Mouse (Mus musculus): ENCODE measurements around the gene Lrrc25. TPM values are rescaled to one million over a fixed set of nuclear protein-coding genes. Genes with fewer than 3 reads are reported as not detected.

Lrrc25 gene
- polyA plus RNA-seq (2012; rRNA removed): 8.3 and 9.3 TPM in 2 replicates

DNA sequence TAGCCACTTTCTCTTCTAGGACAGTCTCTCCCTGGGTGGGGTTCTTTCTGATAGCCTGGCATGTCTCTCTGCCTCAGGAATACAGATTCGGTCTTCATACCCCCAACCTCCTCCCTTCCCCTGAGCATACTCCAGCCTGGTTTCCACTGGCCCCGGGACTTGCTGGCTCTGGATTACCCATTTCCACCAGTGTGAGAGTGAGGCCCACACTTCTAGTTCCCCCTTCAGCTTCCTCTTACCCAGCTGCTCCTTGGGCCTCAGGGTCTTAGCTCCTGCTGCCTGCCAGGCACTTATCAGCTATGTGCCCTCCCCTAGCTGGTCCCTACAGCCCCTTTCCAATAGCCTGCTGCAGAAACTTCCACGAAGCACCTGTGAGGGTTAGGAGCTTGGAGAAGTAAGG lies at the start of gene Lrrc25:
Gene Lrrc25, plus strand, starts transcription at position 262 of the 400 bp plus-strand sequence.

DNA sequence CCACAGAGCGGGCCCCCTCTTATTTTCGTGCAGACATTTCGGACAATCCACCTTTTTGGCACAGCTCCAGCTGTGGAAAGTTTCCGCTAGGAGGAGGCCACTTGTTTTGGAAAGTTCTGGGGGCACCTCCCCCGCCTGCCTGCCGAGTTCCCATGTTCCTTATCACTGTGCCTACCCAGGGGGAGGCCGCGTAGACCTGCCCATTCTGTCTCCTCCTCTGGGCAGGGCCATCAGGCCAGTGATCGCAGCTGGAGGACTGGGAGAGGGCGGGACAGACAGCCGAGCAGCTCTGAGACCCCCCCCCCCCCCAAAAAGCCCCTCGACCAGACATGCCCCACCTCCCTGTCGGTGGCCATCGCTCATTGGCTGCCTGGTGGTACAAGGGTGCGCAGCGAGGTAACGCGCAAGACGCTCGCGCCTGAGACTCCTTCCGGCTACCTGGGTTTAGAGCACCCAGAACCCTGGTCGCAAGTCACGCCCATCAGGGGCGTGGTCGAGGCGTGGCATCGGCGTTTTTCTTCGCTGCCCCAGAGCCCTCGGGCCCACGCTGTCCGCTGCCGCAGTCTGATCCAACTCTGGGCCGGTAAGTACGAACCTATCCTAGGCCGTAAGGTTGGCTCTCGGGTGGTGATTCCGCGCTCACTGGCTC lies 21.9 kb upstream of the Lrrc25 start, which contains the start of gene Isyna1:
Gene Isyna1, plus strand, starts transcription at position 413 of the 649 bp plus-strand sequence.

DNA sequence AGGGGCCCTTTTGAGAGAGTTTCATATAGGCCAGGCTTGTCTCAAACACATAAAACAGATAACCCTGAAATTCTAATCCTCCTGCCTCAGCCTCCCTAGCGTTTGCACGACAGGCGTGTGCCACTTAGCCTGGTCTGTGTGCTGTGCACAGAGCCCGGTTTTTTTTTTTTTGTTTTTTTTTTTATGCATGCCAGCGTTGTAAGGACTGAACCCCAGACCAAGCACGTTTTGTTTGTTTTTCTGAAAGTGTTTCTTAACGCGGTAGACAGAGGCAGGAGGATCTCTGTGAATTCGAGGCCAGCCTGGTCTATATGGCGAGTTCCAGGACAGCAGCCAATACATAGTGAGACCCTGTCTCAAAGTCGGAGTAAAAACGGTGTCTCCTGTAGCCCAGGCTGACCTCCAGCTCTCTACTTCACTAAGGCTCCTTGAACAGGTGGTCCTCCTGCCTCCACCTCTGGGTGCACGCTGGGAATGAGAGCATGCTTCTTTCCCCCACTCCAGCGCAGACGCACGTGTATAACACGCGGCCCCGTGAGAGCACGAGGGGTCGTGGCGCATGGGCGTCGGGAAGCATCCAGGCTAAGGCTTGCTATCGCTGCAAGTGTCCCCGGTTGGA lies 7.1 kb upstream of the Lrrc25 start, which contains the start of gene Ssbp4:
Gene Ssbp4, minus strand, starts transcription at position 124 of the 619 bp plus-strand sequence.

DNA sequence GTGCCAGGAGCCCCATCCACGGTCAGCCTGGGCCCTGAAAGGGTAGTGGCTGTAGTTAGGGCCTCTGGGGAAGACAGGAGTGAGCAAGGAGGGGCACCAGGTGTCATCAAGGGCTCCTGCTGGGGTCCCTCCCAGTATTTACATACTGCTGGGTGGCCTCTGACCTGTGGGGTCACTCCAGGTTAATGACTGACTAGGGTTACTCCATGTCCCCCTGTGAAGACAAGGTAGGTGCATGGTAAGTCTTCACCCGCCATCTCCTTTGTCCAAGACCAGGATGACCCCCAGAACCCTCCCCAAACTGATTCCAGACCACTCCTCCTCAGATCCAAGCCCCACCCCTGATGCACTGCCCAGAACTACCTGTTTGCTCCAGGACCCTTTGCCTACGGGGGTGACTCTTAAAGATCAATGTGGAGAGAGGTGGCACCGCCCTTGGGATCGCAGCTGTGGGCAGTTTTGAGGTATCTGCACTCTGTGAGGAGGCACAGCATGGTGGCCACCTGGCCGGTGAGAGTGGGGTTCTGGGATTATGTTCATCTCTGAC lies 16.5 kb downstream of the Lrrc25 start, which contains the start of gene Gdf15:
Gene Gdf15, minus strand, starts transcription at position 111 of the 547 bp plus-strand sequence.

DNA sequence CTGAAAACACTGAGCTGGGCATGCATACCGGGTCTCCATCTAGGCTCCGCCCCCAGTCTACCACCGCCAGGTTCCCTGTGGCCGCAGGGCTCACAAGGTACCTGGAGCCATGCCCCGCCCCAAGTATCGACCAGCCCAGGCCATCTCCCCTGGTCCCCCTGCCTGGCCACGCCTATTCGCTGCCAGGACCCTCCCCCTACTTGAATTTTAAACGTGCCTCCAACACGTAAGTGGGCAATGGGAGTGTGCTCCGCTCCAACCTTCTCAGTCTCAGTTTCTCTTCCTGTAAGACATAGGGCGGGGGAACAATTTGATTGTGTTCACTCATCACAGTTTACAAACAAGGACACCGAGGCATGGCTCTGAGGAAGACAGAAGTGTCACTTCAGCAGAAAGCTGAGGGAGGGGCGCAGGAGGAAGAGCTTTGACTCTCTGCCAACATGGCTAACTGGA lies 44.3 kb downstream of the Lrrc25 start, which contains the start of gene Pgpep1:
Gene Pgpep1, minus strand, starts transcription at position 116 of the 453 bp plus-strand sequence.

Other genes with a start within 250 kb of the Lrrc25 start
- 2.0 and 2.9 TPM in 2 replicates for gene Comp, start 242.6 kb upstream of the Lrrc25 start, polyA plus RNA-seq (2012; rRNA removed)
- gene Crtc1, start 176.6 kb upstream of the Lrrc25 start, polyA plus RNA-seq (2012; rRNA removed): 2.5 and 3.1 TPM in 2 replicates
- gene Klhl26, start 139.2 kb upstream of the Lrrc25 start, polyA plus RNA-seq (2012; rRNA removed): 7.9 and 9.8 TPM in 2 replicates
- gene Tmem59l, start 128.8 kb upstream of the Lrrc25 start, polyA plus RNA-seq (2012; rRNA removed): 0.02 and 0.08 TPM in 2 replicates
- gene Crlf1, start 123.0 kb upstream of the Lrrc25 start, polyA plus RNA-seq (2012; rRNA removed): 0.22 and 0.23 TPM in 2 replicates
- 43.3 and 47.6 TPM in 2 replicates for gene Rex1bd, start 109.4 kb upstream of the Lrrc25 start, polyA plus RNA-seq (2012; rRNA removed)
- 848 and 888 TPM in 2 replicates for gene Uba52, start 105.4 kb upstream of the Lrrc25 start, polyA plus RNA-seq (2012; rRNA removed)
- 154 and 168 TPM in 2 replicates for gene Fkbp8, start 88.4 kb upstream of the Lrrc25 start, polyA plus RNA-seq (2012; rRNA removed)
- 35.7 and 38.3 TPM in 2 replicates for gene Kxd1, start 88.2 kb upstream of the Lrrc25 start, polyA plus RNA-seq (2012; rRNA removed)
- gene Ell, start 76.7 kb upstream of the Lrrc25 start, polyA plus RNA-seq (2012; rRNA removed): 13.9 and 18.2 TPM in 2 replicates
- 26.1 and 31.4 TPM in 2 replicates for gene Isyna1, start 21.8 kb upstream of the Lrrc25 start, polyA plus RNA-seq (2012; rRNA removed)
- gene Ssbp4, start 7.3 kb upstream of the Lrrc25 start, polyA plus RNA-seq (2012; rRNA removed): 24.5 and 28.9 TPM in 2 replicates
- 3.7 and 6.3 TPM in 2 replicates for gene Gdf15, start 16.3 kb downstream of the Lrrc25 start, polyA plus RNA-seq (2012; rRNA removed)
- 19.5 and 19.7 TPM in 2 replicates for gene Pgpep1, start 44.2 kb downstream of the Lrrc25 start, polyA plus RNA-seq (2012; rRNA removed)
- gene Lsm4, start 57.1 kb downstream of the Lrrc25 start, polyA plus RNA-seq (2012; rRNA removed): 71.8 and 85.1 TPM in 2 replicates
- gene Jund, start 82.8 kb downstream of the Lrrc25 start, polyA plus RNA-seq (2012; rRNA removed): 48.4 and 51.5 TPM in 2 replicates
- gene Iqcn, start 87.3 kb downstream of the Lrrc25 start, polyA plus RNA-seq (2012; rRNA removed): not detected in 2 replicates
- gene Gm3336, start 102.4 kb downstream of the Lrrc25 start, polyA plus RNA-seq (2012; rRNA removed): 0.02 and 0.05 TPM in 2 replicates
- gene Pde4c, start 107.6 kb downstream of the Lrrc25 start, polyA plus RNA-seq (2012; rRNA removed): 6.5 and 7.5 TPM in 2 replicates
- gene Rab3a, start 138.5 kb downstream of the Lrrc25 start, polyA plus RNA-seq (2012; rRNA removed): 3.5 and 4.2 TPM in 2 replicates
- gene Mpv17l2, start 144.8 kb downstream of the Lrrc25 start, polyA plus RNA-seq (2012; rRNA removed): 21.9 and 22.3 TPM in 2 replicates
- 10.5 and 12.6 TPM in 2 replicates for gene Pik3r2, start 160.6 kb downstream of the Lrrc25 start, polyA plus RNA-seq (2012; rRNA removed)
- 23.3 and 28.2 TPM in 2 replicates for gene Mast3, start 188.9 kb downstream of the Lrrc25 start, polyA plus RNA-seq (2012; rRNA removed)
- gene Il12rb1, start 192.3 kb downstream of the Lrrc25 start, polyA plus RNA-seq (2012; rRNA removed): 0.15 and 0.20 TPM in 2 replicates
- 22.0 and 23.3 TPM in 2 replicates for gene Arrdc2, start 223.6 kb downstream of the Lrrc25 start, polyA plus RNA-seq (2012; rRNA removed)
- gene Kcnn1, start 247.1 kb downstream of the Lrrc25 start, polyA plus RNA-seq (2012; rRNA removed): 0.53 and 0.66 TPM in 2 replicates

Data from liver, embryonic 18 days (tissue).